Mouse (Mus musculus): ENCODE measurements at regions not wholly inside any gene's neighbourhood (a gene's known extent, or its start where the extent isn't known, plus 50 kb on each side); places are given as distances from the start of the nearest gene placed in this dataset.

DNA sequence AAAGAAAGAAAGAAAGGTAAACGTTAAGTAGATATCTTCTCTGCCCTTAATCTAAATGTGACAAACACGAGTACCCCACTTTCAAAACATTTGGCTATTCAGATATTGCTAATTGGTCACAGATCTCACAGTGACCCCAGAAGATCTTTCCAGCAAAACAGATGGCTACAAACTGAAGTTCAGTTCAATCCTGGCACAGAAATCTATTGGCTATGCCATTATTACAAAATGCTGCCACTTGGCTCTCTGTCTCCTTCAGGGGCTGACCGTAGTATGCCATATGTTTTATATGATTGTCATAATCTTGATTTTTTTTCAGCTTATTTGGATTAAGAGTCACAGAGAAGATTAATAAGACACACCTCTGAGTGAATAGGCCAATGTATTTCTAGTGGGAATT, 873.2 kb downstream of the Slc22a22 start:
- no peak for ATAC-seq (ENCODE audit: low read depth)
- H3K4me3 ChIP-seq, result no peak overlapping the region

DNA sequence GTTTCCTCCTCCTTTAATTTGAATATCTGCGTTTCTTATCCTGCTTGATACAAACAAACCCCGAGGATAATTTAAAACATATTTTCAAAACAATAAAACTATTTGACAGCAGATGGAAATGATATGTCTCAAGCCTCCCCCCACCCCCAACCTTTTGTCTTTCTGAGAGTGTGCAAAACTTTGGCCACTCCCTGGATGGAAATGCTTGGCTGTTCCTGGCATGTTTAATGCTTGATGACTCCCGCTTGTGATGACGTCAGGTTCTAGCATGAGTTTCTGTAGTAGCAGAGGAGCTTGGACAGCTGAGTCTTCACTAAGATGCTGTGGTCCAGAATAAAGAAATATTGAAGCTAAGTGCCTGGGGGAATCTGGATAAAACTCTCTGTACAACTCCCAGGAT, 884.8 kb downstream of the Slc22a22 start:
- H3K36me3 ChIP-seq, result no peaks in the 10 kb centered on the region
- no peak overlapping the region for H3K4me2 ChIP-seq
- no peaks in the 10 kb centered on the region for H3K27me3 ChIP-seq
- no peaks in the 10 kb centered on the region for H3K9me3 ChIP-seq
- H3K27ac ChIP-seq (replicated peaks), result no peak overlapping the region
- ATAC-seq (ENCODE audit: low read depth), result no peak
- no peak overlapping the region for H3K4me3 ChIP-seq
- WGBS, result 91% methylated on average over 4 of the region's 4 CpGs
- no peak overlapping the region for H3K9ac ChIP-seq
- H3K4me1 ChIP-seq (replicated peaks), result no peaks in the 10 kb centered on the region

More for the DNA sequence above, 873.2 kb downstream of the Slc22a22 start:
- H3K4me1 ChIP-seq (replicated peaks), result no peaks in the 10 kb centered on the region
- no peaks in the 10 kb centered on the region for H3K9me3 ChIP-seq
- no peak overlapping the region for H3K4me2 ChIP-seq
- H3K27me3 ChIP-seq, result no peaks in the 10 kb centered on the region
- no peak overlapping the region for H3K9ac ChIP-seq
- no peak overlapping the region for H3K27ac ChIP-seq (replicated peaks)
- WGBS, result 93% methylated on average over 3 of the region's 3 CpGs
- no peaks in the 10 kb centered on the region for H3K36me3 ChIP-seq

DNA sequence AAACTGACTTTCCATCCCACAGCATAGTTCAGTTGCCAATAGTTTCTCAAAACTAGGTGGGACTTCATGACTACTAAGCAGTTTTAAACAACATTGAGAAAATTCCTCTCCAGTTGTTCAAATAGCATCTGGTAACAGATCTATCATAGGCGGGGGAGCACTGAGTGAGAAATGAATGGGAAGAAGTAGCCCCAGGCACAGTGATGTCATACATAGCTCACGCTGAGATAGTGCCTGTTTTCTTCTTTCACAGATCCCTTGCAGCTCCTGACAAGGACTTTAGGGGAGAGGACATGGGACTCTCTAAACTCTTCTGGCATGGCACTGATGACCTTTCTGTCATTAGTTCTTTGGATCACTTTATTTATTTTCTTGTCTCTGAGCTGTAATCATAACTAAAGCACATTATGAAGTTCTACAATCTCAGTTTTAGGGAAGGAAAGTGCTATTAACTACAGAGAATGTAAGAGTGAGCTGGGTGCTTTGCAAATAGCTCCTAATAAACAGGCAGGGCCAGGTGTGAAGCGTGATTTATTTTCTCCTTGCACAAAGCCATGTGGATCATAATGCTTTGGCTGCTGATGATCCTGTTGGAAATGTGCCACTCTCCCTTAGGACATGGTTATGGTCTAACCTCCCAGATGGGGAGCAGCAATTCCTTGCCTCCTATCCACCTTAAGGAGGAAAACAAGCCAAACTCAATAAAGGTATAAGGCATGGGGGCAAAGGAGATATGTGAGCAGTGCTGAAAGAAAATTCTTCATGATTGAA, 896.5 kb downstream of the Slc22a22 start:
- H3K4me1 ChIP-seq (replicated peaks), result peaks cover 6% of the 10 kb centered on the region; the same call in 1 of the 2 replicates
- 62% methylated on average over 3 of the region's 3 CpGs for WGBS
- no peaks in the 10 kb centered on the region for H3K27me3 ChIP-seq
- no peak overlapping the region for H3K27ac ChIP-seq (replicated peaks)
- H3K9me3 ChIP-seq, result no peaks in the 10 kb centered on the region
- H3K4me2 ChIP-seq, result no peak overlapping the region
- no peak for ATAC-seq (ENCODE audit: low read depth)
- H3K36me3 ChIP-seq, result no peaks in the 10 kb centered on the region
- no peak overlapping the region for H3K9ac ChIP-seq
- no peak overlapping the region for H3K4me3 ChIP-seq

DNA sequence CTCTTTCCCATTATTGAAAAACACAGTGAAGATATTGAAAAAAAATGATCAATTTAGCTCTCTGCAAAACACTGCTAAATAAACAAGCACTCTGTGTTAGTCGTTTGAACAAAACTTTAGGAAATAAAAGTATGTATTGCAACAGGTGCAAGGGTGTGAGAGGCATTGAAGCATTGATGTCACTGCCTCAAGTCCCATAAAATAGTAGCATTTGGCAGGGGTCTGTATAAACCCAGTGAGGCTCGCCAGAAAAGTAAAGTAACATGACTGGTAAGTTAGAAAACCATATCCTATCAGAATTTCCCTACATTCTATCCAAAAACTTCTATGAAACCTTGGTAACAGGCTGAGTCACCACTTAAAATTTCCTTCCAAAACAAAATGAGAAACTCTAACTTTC, 914.2 kb downstream of the Slc22a22 start:
- no peak for ATAC-seq (ENCODE audit: low read depth)
- Histone ChIP-seq H3K27ac (replicated peaks) (no peak overlapping the region), H3K4me2 (no peak overlapping the region), H3K36me3 (no peaks in the 10 kb centered on the region), H3K27me3 (no peaks in the 10 kb centered on the region), H3K9me3 (no peaks in the 10 kb centered on the region), H3K4me1 (replicated peaks) (no peaks in the 10 kb centered on the region), H3K9ac (no peak overlapping the region), H3K4me3 (no peak overlapping the region)
- WGBS, result 60% methylated on average over 2 of the region's 2 CpGs

DNA sequence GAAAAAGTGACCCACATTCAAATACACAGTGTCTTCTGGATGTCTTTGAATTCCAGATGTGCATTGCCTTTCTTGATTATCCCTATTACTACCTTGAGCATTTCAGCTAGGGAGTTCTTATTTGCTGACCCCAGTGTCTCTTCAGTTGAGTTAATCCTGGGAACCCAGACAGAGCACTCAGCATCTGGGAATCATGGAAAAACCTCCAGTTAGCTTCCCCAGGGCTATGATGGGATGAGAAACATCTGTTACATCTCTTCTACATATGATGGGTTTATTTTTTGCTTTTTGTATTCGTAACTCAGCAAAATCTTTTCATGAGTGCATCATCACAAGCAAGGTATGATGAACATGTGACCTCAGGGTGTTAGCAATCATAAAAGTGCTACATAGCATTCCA, 914.6 kb downstream of the Slc22a22 start:
- Histone ChIP-seq H3K27me3 (no peaks in the 10 kb centered on the region), H3K36me3 (no peaks in the 10 kb centered on the region), H3K9ac (no peak overlapping the region), H3K27ac (replicated peaks) (no peak overlapping the region), H3K4me2 (no peak overlapping the region), H3K4me1 (replicated peaks) (no peaks in the 10 kb centered on the region), H3K9me3 (no peaks in the 10 kb centered on the region), H3K4me3 (no peak overlapping the region)
- no peak for ATAC-seq (ENCODE audit: low read depth)
- 80% methylated on average over 1 of the region's 1 CpGs for WGBS

DNA sequence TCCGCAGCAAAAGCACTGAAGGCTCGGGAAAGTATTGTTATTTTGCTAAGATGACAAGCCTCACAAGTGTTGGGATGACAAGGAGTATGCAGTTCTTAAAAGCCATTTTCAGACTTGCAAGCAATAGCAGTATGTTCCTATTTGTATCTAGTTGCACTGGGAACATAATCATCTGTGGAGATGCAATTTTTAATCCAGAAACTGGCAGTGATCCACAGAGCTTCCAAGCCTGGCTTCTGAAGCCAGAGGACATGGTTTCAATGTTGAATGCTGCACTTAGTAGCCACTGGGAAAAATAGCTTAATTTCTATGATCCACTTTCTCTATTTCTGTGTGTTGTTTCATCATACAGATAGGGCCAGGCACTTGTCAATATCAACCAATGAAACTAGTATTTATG, 915.3 kb downstream of the Slc22a22 start:
- Histone ChIP-seq H3K9ac (no peak overlapping the region), H3K9me3 (no peaks in the 10 kb centered on the region), H3K27ac (replicated peaks) (no peak overlapping the region), H3K4me3 (no peak overlapping the region), H3K4me2 (no peak overlapping the region), H3K4me1 (replicated peaks) (no peaks in the 10 kb centered on the region), H3K36me3 (no peaks in the 10 kb centered on the region), H3K27me3 (no peaks in the 10 kb centered on the region)
- ATAC-seq (ENCODE audit: low read depth), result no peak
- WGBS, result 97% methylated on average over 2 of the region's 2 CpGs

DNA sequence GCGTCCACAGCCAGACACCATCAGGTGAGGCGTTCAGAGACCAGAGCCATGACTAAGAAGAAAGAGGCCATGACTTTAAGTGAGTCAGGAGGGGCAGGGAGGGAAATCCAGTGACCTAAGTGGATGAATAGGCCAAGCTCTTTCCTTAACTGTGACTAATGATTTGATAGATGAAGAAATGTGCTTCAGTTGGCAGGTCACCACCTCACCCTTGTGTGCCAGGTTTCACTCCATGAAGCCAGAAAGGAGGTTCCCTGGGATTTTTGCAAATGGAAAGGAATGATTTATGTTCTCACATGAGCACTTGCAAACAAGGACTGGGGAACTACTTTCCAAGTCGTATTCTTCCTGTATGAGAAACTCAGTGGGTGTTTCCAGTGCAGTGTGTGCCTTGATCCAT, 923.0 kb downstream of the Slc22a22 start:
- Histone ChIP-seq H3K36me3 (no peaks in the 10 kb centered on the region), H3K4me3 (no peak overlapping the region), H3K4me1 (replicated peaks) (no peaks in the 10 kb centered on the region), H3K27me3 (no peaks in the 10 kb centered on the region), H3K9me3 (no peaks in the 10 kb centered on the region), H3K9ac (no peak overlapping the region), H3K4me2 (no peak overlapping the region), H3K27ac (replicated peaks) (no peak overlapping the region)
- WGBS, result 57% methylated on average over 3 of the region's 3 CpGs
- ATAC-seq (ENCODE audit: low read depth), result no peak

DNA sequence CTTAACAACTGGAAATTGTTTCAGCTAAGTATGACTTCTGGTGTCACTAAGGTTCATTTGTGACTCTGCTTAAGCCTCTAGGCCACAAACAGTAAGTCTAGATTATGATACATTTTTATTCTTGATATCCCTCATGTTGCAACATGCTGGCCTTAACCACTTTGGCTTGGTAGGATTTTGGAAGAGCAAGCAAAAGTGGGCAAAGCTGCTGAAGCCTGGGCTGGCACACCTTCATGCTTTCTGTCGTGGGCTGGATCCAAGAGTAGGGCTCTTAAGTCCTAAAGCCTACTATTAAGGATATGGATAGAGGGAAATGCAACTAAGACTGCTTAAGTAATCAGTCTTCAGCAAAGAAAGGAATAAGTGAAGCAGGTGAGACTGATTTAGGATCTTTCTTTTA, 923.6 kb downstream of the Slc22a22 start:
- no peak for ATAC-seq (ENCODE audit: low read depth)
- WGBS, result 84% methylated on average over 1 of the region's 1 CpGs
- H3K27me3 ChIP-seq, result no peaks in the 10 kb centered on the region

DNA sequence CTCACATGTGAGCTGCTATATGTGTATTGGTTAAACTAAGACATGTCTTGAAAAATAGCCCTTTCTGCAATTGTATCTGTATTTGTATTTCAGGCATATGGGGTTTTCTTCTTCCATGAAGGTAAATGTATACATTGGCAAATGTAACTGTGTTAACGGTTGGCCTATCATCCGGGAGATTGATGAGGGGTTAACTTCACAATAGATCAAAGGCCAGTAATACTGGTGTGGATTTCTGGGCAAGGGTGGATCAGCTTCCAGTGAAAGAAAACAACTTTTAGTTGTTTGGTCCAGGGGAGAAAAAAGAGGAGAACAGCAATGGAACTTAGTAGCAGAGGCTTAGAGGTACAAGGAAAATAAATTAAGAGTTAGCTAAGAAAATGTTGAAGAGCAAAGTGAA, 945.9 kb downstream of the Slc22a22 start:
- WGBS, result 18% methylated on average over 2 of the region's 2 CpGs
- ATAC-seq (ENCODE audit: low read depth), result no peak
- H3K9me3 ChIP-seq, result 0 out of 2 replicates have a peak, but pooled peaks cover 2% of the 10 kb centered on the region

More for the DNA sequence above, 923.6 kb downstream of the Slc22a22 start:
- no peak overlapping the region for H3K4me2 ChIP-seq
- no peak overlapping the region for H3K4me3 ChIP-seq
- no peak overlapping the region for H3K9ac ChIP-seq
- no peaks in the 10 kb centered on the region for H3K4me1 ChIP-seq (replicated peaks)
- no peaks in the 10 kb centered on the region for H3K36me3 ChIP-seq
- H3K27ac ChIP-seq (replicated peaks), result no peak overlapping the region
- no peaks in the 10 kb centered on the region for H3K9me3 ChIP-seq

DNA sequence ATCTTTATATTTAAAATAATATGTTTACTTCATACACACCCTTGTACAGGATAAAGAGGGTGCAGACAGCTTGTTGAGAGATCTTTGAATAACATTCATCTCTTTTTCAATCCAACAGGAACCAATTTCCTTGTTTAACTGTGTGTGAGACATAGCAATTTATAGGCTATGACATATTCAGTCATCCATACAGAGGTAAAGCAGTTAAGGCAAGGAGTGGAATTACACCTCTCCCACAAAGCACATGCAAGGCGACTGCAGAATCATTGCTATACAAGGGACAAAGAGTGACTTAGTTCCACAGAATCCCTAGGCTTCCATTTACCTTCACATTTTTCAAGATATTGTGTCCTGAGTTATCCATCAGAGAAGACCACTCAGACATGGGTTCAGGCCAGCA, 959.0 kb downstream of the Slc22a22 start:
- no peak; the same call in 1 of the 2 replicates for ATAC-seq (ENCODE audit: low read depth)
- WGBS, result 81% methylated on average over 1 of the region's 1 CpGs
- H3K4me3 ChIP-seq, result no peak overlapping the region

More for the DNA sequence above, 945.9 kb downstream of the Slc22a22 start:
- no peak overlapping the region for H3K27ac ChIP-seq (replicated peaks)
- no peak overlapping the region for H3K4me2 ChIP-seq
- H3K4me1 ChIP-seq (replicated peaks), result no peaks in the 10 kb centered on the region
- no peak overlapping the region for H3K9ac ChIP-seq
- no peak overlapping the region for H3K4me3 ChIP-seq
- H3K27me3 ChIP-seq, result no peaks in the 10 kb centered on the region
- H3K36me3 ChIP-seq, result no peaks in the 10 kb centered on the region

DNA sequence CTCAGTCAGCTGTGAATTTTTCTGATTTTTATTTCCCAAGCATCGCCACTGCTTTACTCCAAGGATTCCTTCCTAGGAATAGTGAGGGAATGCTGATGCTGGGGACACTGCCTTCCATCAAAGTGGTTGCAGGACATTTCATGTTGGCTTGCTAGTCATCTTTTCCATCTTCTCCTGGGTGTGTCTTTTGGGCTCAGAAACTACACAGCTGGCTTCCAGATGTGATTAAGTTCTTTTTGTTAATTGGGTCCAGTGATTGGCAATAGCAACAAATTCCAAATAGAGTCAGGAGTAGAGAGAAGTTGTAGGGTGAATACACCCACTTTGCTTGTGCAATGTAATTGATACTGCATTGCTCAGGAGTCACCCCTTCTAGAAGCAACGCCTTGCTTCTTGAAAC, 961.3 kb downstream of the Slc22a22 start:
- no peaks in the 10 kb centered on the region for H3K27me3 ChIP-seq
- ATAC-seq (ENCODE audit: low read depth), result no peak
- 87% methylated on average over 2 of the region's 2 CpGs for WGBS
- no peak overlapping the region for H3K27ac ChIP-seq (replicated peaks)
- H3K36me3 ChIP-seq, result no peaks in the 10 kb centered on the region
- H3K9me3 ChIP-seq, result no peaks in the 10 kb centered on the region
- no peak overlapping the region for H3K4me3 ChIP-seq
- H3K4me1 ChIP-seq (replicated peaks), result no peaks in the 10 kb centered on the region
- H3K4me2 ChIP-seq, result no peak overlapping the region
- H3K9ac ChIP-seq, result no peak overlapping the region

More for the DNA sequence above, 959.0 kb downstream of the Slc22a22 start:
- H3K36me3 ChIP-seq, result no peaks in the 10 kb centered on the region
- H3K4me1 ChIP-seq (replicated peaks), result no peaks in the 10 kb centered on the region
- H3K9ac ChIP-seq, result no peak overlapping the region
- no peak overlapping the region for H3K4me2 ChIP-seq
- no peaks in the 10 kb centered on the region for H3K27me3 ChIP-seq
- H3K27ac ChIP-seq (replicated peaks), result no peak overlapping the region
- no peaks in the 10 kb centered on the region for H3K9me3 ChIP-seq

DNA sequence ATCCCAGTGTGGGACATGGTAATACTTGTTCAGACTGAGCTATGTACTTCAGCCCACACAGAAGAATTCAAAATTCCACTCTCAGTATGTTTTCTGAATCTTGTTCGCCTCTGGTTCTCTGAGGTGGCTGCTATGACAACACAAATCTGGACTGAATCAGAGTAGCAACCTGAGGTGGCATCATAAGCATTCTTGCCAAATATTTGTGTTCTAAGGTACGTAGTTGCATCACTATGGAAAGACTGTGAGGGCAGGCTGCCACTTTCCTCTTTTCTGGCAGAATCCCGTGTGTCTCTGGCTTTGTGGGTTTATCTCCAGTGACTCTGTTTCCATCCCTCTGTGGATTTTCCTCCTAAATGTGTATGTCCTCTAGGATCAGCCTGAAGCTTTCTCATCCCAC, 978.7 kb downstream of the Slc22a22 start:
- Histone ChIP-seq H3K9ac (no peak overlapping the region), H3K27me3 (no peaks in the 10 kb centered on the region), H3K9me3 (no peaks in the 10 kb centered on the region), H3K4me3 (no peak overlapping the region), H3K4me1 (replicated peaks) (no peaks in the 10 kb centered on the region), H3K36me3 (no peaks in the 10 kb centered on the region), H3K4me2 (no peak overlapping the region), H3K27ac (replicated peaks) (no peak overlapping the region)
- ATAC-seq (ENCODE audit: low read depth), result no peak
- 82% methylated on average over 3 of the region's 3 CpGs for WGBS

DNA sequence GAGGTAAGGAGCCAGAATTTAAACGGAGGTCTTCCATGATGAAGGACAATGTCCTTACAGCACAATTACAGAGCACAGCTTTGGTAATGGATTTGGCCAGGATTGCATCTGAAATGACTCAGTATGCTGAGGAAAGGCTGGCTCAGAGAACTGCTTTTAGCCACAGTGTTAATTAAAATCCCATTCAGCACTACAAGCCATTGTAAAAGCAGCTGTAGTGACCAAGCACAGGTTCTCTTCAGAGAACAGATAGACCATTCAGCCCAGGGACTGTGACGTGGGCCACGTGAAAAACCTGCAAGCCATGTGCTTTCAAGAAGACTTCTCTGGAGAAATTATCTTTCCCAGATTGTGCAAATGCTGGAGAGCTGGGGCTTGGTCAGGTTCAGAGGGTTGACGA, 979.7 kb downstream of the Slc22a22 start:
- 70% methylated on average over 4 of the region's 4 CpGs for WGBS
- Histone ChIP-seq H3K27me3 (no peaks in the 10 kb centered on the region), H3K9ac (no peak overlapping the region), H3K4me3 (no peak overlapping the region), H3K4me2 (no peak overlapping the region), H3K27ac (replicated peaks) (no peak overlapping the region), H3K36me3 (no peaks in the 10 kb centered on the region), H3K4me1 (replicated peaks) (no peaks in the 10 kb centered on the region), H3K9me3 (no peaks in the 10 kb centered on the region)
- ATAC-seq (ENCODE audit: low read depth), result no peak
